Mouse (Mus musculus) heart, postnatal 0 days (tissue): ENCODE measurements around the gene Wdr41. TPM values are rescaled to one million over a fixed set of nuclear protein-coding genes. Genes with fewer than 3 reads are reported as not detected.

Source experiments
- ATAC-seq: fragments of 200-750 bp; cut with Nextera tagmentation; 2 replicates; pipeline ENCODE4 v1.8.0; 2017; ENCODE audit warnings: low read depth, moderate number of reproducible peaks, moderate library complexity; ENCODE audit not compliant: insufficient read depth
- DNase-seq: peaks from one replicate; pipeline ENCODE4 v3.0.0-alpha.2; 2016; ENCODE audit warnings: low spot score
- H3K27ac ChIP-seq: fragments of 300-500 bp; sonication (generic); 2 replicates; pipeline ENCODE4 v1.5.1; 2014; ENCODE audit warnings: low read depth, mild to moderate bottlenecking
- H3K27me3 ChIP-seq: fragments of 300-500 bp; sonication (generic); 2 replicates; pipeline ENCODE4 v1.6.1; 2014; ENCODE audit warnings: low read length, mixed read lengths; ENCODE audit not compliant: control insufficient read depth, insufficient read depth
- H3K36me3 ChIP-seq: fragments of 300-500 bp; sonication (generic); replicated peaks from 2 replicates; pipeline ENCODE4 v1.6.1; 2014; ENCODE audit warnings: low read length, mixed read lengths; ENCODE audit not compliant: control insufficient read depth, insufficient read depth
- H3K4me1 ChIP-seq: fragments of 300-500 bp; sonication (generic); 2 replicates; pipeline ENCODE4 v1.6.1; 2014; ENCODE audit warnings: antibody characterized with exemption; ENCODE audit not compliant: control insufficient read depth, insufficient read depth
- H3K4me2 ChIP-seq: fragments of 300-500 bp; sonication (generic); 2 replicates; pipeline ENCODE4 v1.6.1; 2014; ENCODE audit warnings: low read depth, mild to moderate bottlenecking, low read length, moderate library complexity
- H3K4me3 ChIP-seq: fragments of 300-500 bp; sonication (generic); 2 replicates; pipeline ENCODE4 v1.5.1; 2014; ENCODE audit warnings: low read depth, low read length
- H3K9ac ChIP-seq: fragments of 300-500 bp; sonication (generic); replicated peaks from 2 replicates; pipeline ENCODE4 v1.6.1; 2014; ENCODE audit warnings: low read depth, low read length, mixed read lengths
- H3K9me3 ChIP-seq: fragments of 300-500 bp; sonication (generic); replicated peaks from 2 replicates; pipeline ENCODE4 v1.6.1; 2016; ENCODE audit warnings: low read length; ENCODE audit not compliant: control insufficient read depth
- CTCF ChIP-seq: IDR thresholded peaks from 2 replicates; pipeline ENCODE4 v1.5.1; 2016; ENCODE audit warnings: antibody characterized with exemption, control low read depth, low read depth
- EP300 ChIP-seq: IDR thresholded peaks from 2 replicates; pipeline ENCODE4 v1.6.1; 2016; ENCODE audit warnings: antibody characterized with exemption, low read depth
- WGBS: fragments of 180-500 bp; shearing (Covaris S2); extraction: QIAGEN DNeasy Blood & Tissue Kit; methylation state at CpG from one replicate; pipeline ENCODE4 v1.1.7; 2014; 5-methylcytosine and 5-hydroxymethylcytosine counted together
- polyA plus RNA-seq: library from polyadenylated mRNA; unstranded; fragments of >200 nt; fragmentation: Nextera tagmentation; extraction: Ambion mirVana; gene quantifications from 2 replicates; pipeline ENCODE4 v1.2.1, GENCODE M21; 2015
- total RNA-seq: library from RNA; depleted of rRNA; stranded (reverse); fragments of >200 nt; gene quantifications from 2 replicates; pipeline ENCODE4 v1.2.3, GENCODE M21; 2014; ENCODE audit warnings: low replicate concordance

Gene Wdr41
- total and polyA plus RNA-seq, 2 experiments from 2014 or later: 20.4 to 22.2 TPM

DNA sequence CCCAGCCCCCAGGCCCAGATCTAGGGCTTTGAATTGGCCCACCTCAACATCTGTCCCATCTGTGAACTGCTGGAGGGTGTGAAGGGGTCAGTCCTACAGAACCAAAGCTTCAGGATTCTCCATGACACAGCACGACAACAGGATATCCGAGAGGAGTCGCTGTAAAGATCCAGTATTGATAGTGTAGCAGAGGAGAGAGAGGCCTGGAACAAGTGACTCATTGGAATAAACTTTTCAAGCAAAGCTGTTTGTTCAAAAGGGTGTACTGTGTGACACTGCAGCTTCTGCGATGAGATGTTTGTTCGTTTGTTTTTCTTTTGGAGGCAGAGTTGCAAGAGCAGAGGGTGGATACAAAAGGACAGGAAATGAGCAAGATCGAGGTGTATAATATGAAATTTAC lies 20.2 kb upstream of the Wdr41 start:
- no peak overlapping the region for H3K4me2 ChIP-seq
- WGBS: 48% methylated on average over 6 of the region's 6 CpGs
- H3K4me3 ChIP-seq: no peak overlapping the region
- no peak for DNase-seq
- ATAC-seq: no peak
- no peaks in the 10 kb centered on the region for H3K27me3 ChIP-seq
- no peak overlapping the region for H3K9ac ChIP-seq
- H3K36me3 ChIP-seq: no peaks in the 10 kb centered on the region
- H3K9me3 ChIP-seq: no peaks in the 10 kb centered on the region
- TF ChIP-seq CTCF: no peak
- H3K4me1 ChIP-seq: no peaks in the 10 kb centered on the region
- no peak overlapping the region for H3K27ac ChIP-seq

DNA sequence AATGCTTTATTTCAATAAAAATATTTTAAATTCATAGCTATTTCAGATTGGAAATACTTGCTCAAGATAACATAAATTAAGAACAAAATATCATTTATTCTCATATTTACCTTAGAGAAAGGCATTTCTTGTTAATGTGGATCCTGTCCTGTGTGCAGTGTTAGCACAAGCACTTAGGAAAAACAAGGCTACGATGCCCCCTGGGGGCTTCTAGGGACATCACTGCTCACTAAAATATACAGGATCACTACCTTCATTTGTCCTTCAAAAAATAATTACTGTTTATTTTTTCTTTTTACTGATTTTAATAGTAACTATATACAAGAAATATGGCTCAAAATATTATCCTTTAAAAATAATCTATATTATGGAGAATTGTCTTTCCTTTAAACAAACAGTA lies 18.2 kb upstream of the Wdr41 start:
- Histone ChIP-seq H3K9ac (no peak overlapping the region), H3K9me3 (no peaks in the 10 kb centered on the region), H3K27ac (no peak overlapping the region), H3K4me3 (no peak overlapping the region), H3K4me2 (no peak overlapping the region), H3K27me3 (no peaks in the 10 kb centered on the region), H3K36me3 (no peaks in the 10 kb centered on the region), H3K4me1 (no peaks in the 10 kb centered on the region)
- no peak for ATAC-seq
- TF ChIP-seq CTCF: peak; percentile 33
- no peak for TF ChIP-seq EP300
- WGBS: 53% methylated on average over 1 of the region's 1 CpGs
- DNase-seq: peak; percentile 21

DNA sequence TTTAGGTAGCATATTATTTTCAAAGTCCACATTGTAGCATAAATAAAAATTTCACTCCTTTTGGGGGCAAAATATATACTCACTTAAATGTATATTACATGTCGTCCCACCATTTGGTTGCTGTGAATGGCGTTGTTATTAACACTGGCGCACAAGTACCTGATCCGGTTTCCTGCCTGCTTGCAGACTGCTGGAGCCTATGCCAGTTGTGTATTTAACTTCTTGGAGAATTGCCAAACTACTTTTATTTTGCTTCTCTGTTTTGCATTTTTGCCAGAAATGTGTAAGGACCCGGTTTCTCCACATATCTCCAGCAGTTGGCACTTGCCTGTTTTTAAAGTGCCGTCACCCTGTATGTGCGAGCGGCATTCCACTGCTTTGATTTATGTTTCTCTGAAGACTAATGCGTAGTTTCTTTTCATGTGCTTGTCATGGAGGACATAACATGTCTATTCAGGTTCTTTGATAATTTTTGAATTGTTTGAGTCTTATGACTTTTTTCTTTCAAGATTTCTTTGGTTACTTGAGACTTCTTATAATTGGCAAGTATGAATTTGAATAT lies 6.1 kb upstream of the Wdr41 start:
- H3K36me3 ChIP-seq: no peaks in the 10 kb centered on the region
- H3K4me2 ChIP-seq: no peak overlapping the region
- no peaks in the 10 kb centered on the region for H3K4me1 ChIP-seq
- no peaks in the 10 kb centered on the region for H3K9me3 ChIP-seq
- H3K4me3 ChIP-seq: no peak overlapping the region
- WGBS: 65% methylated on average over 9 of the region's 9 CpGs
- TF ChIP-seq EP300 (no peak), CTCF (no peak)
- H3K27ac ChIP-seq: no peak overlapping the region
- H3K27me3 ChIP-seq: no peaks in the 10 kb centered on the region
- no peak for ATAC-seq
- H3K9ac ChIP-seq: no peak overlapping the region
- no peak for DNase-seq

DNA sequence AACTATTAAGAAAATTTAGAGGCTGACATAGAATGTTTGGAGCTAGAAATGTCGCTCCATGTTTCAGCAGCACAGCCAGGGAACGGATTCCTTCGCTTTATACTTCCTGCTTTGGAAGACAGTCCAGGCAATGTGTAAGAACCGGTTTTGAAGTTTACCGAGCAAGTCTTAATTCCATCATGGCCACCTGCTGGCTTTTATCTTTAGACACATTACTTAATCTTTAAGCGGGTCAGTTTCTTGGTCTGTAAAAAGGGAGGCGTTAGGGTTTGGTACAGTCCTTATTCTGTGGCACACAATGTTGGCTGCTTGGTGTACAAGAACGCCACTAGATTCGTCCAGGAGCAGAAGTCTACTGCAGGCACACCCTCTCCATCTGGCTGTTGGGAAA lies 321 bp upstream of the Wdr41 start:
- 20% methylated on average over 9 of the region's 9 CpGs for WGBS
- H3K9me3 ChIP-seq: no peaks in the 10 kb centered on the region
- no peaks in the 10 kb centered on the region for H3K27me3 ChIP-seq
- peaks cover 12% of the 10 kb centered on the region; the same call in 1 of the 2 replicates for H3K4me1 ChIP-seq
- peak overlapping the region; percentile 84 for H3K4me3 ChIP-seq
- DNase-seq (no peak), ATAC-seq (no peak)
- H3K36me3 ChIP-seq: no peaks in the 10 kb centered on the region
- H3K9ac ChIP-seq: no peak overlapping the region
- peak overlapping the region; percentile 95; the same call in 1 of the 2 replicates for H3K27ac ChIP-seq
- peak overlapping the region; percentile 64 for H3K4me2 ChIP-seq
- TF ChIP-seq CTCF (no peak), EP300 (no peak)

DNA sequence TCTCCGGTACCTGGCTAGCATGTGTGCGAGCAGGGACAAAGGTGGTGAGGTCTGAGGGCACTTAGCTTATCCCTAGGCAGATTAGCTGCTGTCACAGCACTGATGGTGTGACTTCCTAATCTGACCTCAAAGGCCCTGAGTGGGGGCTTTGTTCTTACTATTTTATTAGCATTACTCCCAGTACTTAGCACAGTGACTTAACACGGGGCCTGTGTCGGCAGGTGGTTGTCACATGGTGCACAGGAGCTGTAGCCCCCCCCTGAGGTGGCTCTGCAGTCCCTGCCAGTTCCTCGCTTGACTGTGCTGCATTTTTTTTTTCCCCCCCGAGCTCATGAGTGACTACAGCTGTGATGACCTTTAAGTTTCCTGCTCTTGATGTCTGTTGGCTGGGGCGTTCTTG lies 2.9 kb downstream of the Wdr41 start:
- Histone ChIP-seq H3K4me2 (no peak overlapping the region), H3K4me3 (no peak overlapping the region), H3K36me3 (0 out of 2 replicates have a peak, but pooled peaks cover 11% of the 10 kb centered on the region), H3K9me3 (no peaks in the 10 kb centered on the region), H3K27me3 (no peaks in the 10 kb centered on the region), H3K27ac (no peak overlapping the region), H3K9ac (no peak overlapping the region), H3K4me1 (peaks cover 12% of the 10 kb centered on the region; the same call in 1 of the 2 replicates)
- DNase-seq: peak; percentile 19
- TF ChIP-seq CTCF (no peak), EP300 (no peak)
- 20% methylated on average over 7 of the region's 7 CpGs for WGBS
- ATAC-seq: no peak

DNA sequence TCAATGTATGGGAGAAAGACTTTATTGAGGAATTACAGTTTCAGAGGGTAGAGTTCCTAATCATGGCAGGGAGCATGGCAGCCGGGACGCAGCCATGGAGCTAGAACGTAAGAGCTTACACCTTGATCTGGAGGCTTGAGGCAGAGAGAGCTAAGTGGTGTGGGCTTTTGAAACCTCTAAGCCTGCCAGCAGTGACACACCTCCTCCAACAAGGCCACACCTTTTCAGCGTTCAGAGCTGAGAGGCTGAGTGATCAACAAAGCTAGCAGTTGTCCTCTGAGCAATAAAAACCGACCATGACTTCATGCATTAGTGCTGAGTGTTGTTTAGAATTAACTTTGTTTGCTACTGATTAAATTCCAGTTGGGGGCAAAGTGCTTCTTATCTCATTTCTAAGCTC lies 14.4 kb downstream of the Wdr41 start:
- Histone ChIP-seq H3K36me3 (0 out of 2 replicates have a peak, but pooled peaks cover 9% of the 10 kb centered on the region), H3K9me3 (no peaks in the 10 kb centered on the region; the same call in 1 of the 2 replicates), H3K4me2 (no peak overlapping the region), H3K4me1 (no peaks in the 10 kb centered on the region), H3K4me3 (no peak overlapping the region), H3K27me3 (no peaks in the 10 kb centered on the region), H3K27ac (no peak overlapping the region), H3K9ac (no peak overlapping the region)
- TF ChIP-seq EP300: no peak
- TF ChIP-seq CTCF: no peak
- ATAC-seq: no peak
- 48% methylated on average over 5 of the region's 5 CpGs for WGBS
- DNase-seq: peak; percentile 23
